Mouse (Mus musculus) forebrain, embryonic 14.5 days (tissue): ENCODE data around the gene Sctr. TPM values are rescaled to one million over a fixed set of nuclear protein-coding genes. Genes with fewer than 3 reads are reported as not detected.

Source experiments
- ATAC-seq: fragments of 200-750 bp; cut with Nextera tagmentation; 2 replicates; pipeline ENCODE4 v1.8.0; 2017; ENCODE audit warnings: mild to moderate bottlenecking, moderate library complexity
- DNase-seq: peaks from one replicate; pipeline ENCODE4 v3.0.0-alpha.2; 2015; ENCODE audit warnings: low spot score
- H3K27ac ChIP-seq: fragments of 300-500 bp; sonication (generic); 2 replicates; pipeline ENCODE4 v1.5.1; 2014; ENCODE audit warnings: low read depth, mild to moderate bottlenecking, control low read depth, low read length, moderate library complexity
- H3K27me3 ChIP-seq: fragments of 300-500 bp; sonication (generic); replicated peaks from 2 replicates; pipeline ENCODE4 v1.6.1; 2014; ENCODE audit warnings: low read length, control low read depth, mixed read lengths; ENCODE audit not compliant: control insufficient read depth, insufficient read depth
- H3K36me3 ChIP-seq: fragments of 300-500 bp; sonication (generic); 2 replicates; pipeline ENCODE4 v1.6.1; 2014; ENCODE audit warnings: low read length, control low read depth; ENCODE audit not compliant: control insufficient read depth, insufficient read depth
- H3K4me1 ChIP-seq: fragments of 300-500 bp; sonication (generic); 2 replicates; pipeline ENCODE4 v1.6.1; 2014; ENCODE audit warnings: antibody characterized with exemption, low read length, control low read depth; ENCODE audit not compliant: control insufficient read depth, insufficient read depth
- H3K4me2 ChIP-seq: fragments of 300-500 bp; sonication (generic); 2 replicates; pipeline ENCODE4 v1.6.1; 2014; ENCODE audit warnings: mild to moderate bottlenecking, control low read depth, low read length
- H3K4me3 ChIP-seq: fragments of 300-500 bp; sonication (generic); 2 replicates; pipeline ENCODE4 v1.5.1; 2014; ENCODE audit warnings: low read depth, low read length, control low read depth
- H3K9ac ChIP-seq: fragments of 300-500 bp; sonication (generic); 2 replicates; pipeline ENCODE4 v1.6.1; 2014; ENCODE audit warnings: mild to moderate bottlenecking, low read length, control low read depth, moderate library complexity
- H3K9me3 ChIP-seq: fragments of 300-500 bp; sonication (generic); replicated peaks from 2 replicates; pipeline ENCODE4 v1.6.1; 2016; ENCODE audit warnings: low read length, control low read depth, mixed read lengths; ENCODE audit not compliant: control insufficient read depth
- WGBS: fragments of 180-500 bp; shearing (Covaris S2); extraction: QIAGEN DNeasy Blood & Tissue Kit; methylation state at CpG from one replicate; pipeline ENCODE4 v1.1.7; 2014; 5-methylcytosine and 5-hydroxymethylcytosine counted together
- polyA plus RNA-seq: library from polyadenylated mRNA; unstranded; fragments of >200 nt; fragmentation: Nextera tagmentation; extraction: Ambion mirVana; gene quantifications from 2 replicates; pipeline ENCODE4 v1.2.1, GENCODE M21; 2014

The Sctr gene
- polyA plus RNA-seq, 1 experiment from 2014 or later: 0.52 TPM

GRCm38 (mm10) chr1:120099483-120099882 lies 92.8 kb downstream of the Sctr start:
- Histone ChIP-seq H3K9me3 (no peaks in the 10 kb centered on the region), H3K4me3 (no peak overlapping the region), H3K4me2 (no peak overlapping the region), H3K9ac (no peak overlapping the region), H3K27me3 (no peaks in the 10 kb centered on the region), H3K36me3 (no peaks in the 10 kb centered on the region), H3K27ac (no peak overlapping the region), H3K4me1 (no peaks in the 10 kb centered on the region)
- WGBS: 81% methylated on average over 6 of the region's 6 CpGs
- ATAC-seq (no peak), DNase-seq (no peak)

GRCm38 (mm10) chr1:120100456-120101226 lies 93.9 kb downstream of the Sctr start:
- Histone ChIP-seq H3K27me3 (no peaks in the 10 kb centered on the region), H3K36me3 (no peaks in the 10 kb centered on the region), H3K4me1 (no peaks in the 10 kb centered on the region), H3K4me3 (no peak overlapping the region), H3K9me3 (no peaks in the 10 kb centered on the region), H3K9ac (no peak overlapping the region), H3K4me2 (no peak overlapping the region), H3K27ac (no peak overlapping the region)
- DNase-seq: no peak
- WGBS: 88% methylated on average over 8 of the region's 8 CpGs
- no peak for ATAC-seq

GRCm38 (mm10) chr1:120101227-120101609 lies 94.5 kb downstream of the Sctr start:
- DNase-seq: no peak
- no peak overlapping the region for H3K4me2 ChIP-seq
- no peak for ATAC-seq
- no peak overlapping the region for H3K4me3 ChIP-seq
- H3K9me3 ChIP-seq: no peaks in the 10 kb centered on the region
- H3K4me1 ChIP-seq: no peaks in the 10 kb centered on the region
- H3K27ac ChIP-seq: no peak overlapping the region
- no peaks in the 10 kb centered on the region for H3K27me3 ChIP-seq
- WGBS: 82% methylated on average over 3 of the region's 3 CpGs
- H3K36me3 ChIP-seq: no peaks in the 10 kb centered on the region
- no peak overlapping the region for H3K9ac ChIP-seq

DNA sequence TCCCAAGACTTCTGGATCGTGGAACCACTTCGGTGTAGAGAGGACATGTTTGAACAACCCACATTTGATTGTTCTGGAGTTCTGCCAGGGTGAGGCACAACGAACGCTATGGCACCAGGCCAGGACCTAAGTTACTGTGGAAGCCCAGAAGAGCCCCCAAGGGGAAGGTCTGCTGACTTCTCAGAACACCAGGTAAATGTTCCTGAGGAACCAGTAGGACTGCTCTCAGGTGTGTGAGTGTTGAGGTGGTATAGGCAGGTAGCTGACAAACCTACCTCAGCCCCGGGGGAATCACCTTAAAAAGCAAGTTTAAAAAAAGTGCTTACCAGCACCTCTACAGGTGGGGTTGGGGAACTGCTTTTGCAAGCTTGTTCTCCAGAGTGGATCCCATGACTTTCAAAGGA lies 98.9 kb downstream of the Sctr start:
- WGBS: 75% methylated on average over 5 of the region's 5 CpGs
- H3K4me2 ChIP-seq: no peak overlapping the region
- H3K27me3 ChIP-seq: no peaks in the 10 kb centered on the region
- no peak for ATAC-seq
- no peak overlapping the region for H3K4me3 ChIP-seq
- DNase-seq: no peak
- no peaks in the 10 kb centered on the region for H3K4me1 ChIP-seq
- no peaks in the 10 kb centered on the region for H3K9me3 ChIP-seq
- no peak overlapping the region for H3K27ac ChIP-seq
- no peak overlapping the region for H3K9ac ChIP-seq
- H3K36me3 ChIP-seq: no peaks in the 10 kb centered on the region

- Histone ChIP-seq H3K9ac (no peak overlapping the region), H3K4me2 (no peak overlapping the region), H3K9me3 (no peaks in the 10 kb centered on the region), H3K27ac (no peak overlapping the region), H3K4me3 (no peak overlapping the region), H3K4me1 (no peaks in the 10 kb centered on the region), H3K36me3 (peaks cover 38% of the 10 kb centered on the region), H3K27me3 (no peaks in the 10 kb centered on the region)
- DNase-seq (no peak), ATAC-seq (no peak)
- 90% methylated on average over 19 of the region's 19 CpGs for WGBS
Observed at GRCm38 (mm10) chr1:120109741-120110432, 103.2 kb downstream of the Sctr start.

DNA sequence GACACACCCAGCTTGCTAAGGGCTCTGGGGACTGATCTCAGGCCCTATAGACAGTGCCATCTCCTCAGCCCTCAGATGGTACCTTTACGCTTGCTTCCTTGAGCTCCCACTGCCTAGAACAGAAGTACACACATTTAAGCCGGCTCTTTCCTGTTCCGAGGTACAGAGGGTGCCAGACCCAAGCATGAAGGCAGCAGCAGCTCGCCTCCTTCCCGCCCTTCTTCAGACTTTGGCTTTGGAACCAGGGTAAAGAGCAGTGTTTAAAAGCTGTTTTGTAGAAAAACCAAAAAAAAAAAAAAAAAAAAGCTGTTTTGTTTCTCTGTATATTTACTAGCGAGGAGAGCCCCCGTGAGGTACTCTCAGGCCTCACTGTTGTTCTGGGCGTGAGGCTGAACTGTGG lies 105.1 kb downstream of the Sctr start:
- Histone ChIP-seq H3K9me3 (no peaks in the 10 kb centered on the region), H3K9ac (no peak overlapping the region), H3K4me3 (no peak overlapping the region), H3K27me3 (no peaks in the 10 kb centered on the region), H3K27ac (no peak overlapping the region), H3K36me3 (peaks cover 44% of the 10 kb centered on the region), H3K4me1 (no peaks in the 10 kb centered on the region), H3K4me2 (no peak overlapping the region)
- DNase-seq (no peak), ATAC-seq (no peak)
- WGBS: 85% methylated on average over 8 of the region's 8 CpGs

GRCm38 (mm10) chr1:120112251-120113187 lies 105.8 kb downstream of the Sctr start:
- no peak for DNase-seq
- WGBS: 91% methylated on average over 12 of the region's 12 CpGs
- H3K9ac ChIP-seq: no peak overlapping the region
- H3K27me3 ChIP-seq: no peaks in the 10 kb centered on the region
- no peaks in the 10 kb centered on the region for H3K9me3 ChIP-seq
- no peak overlapping the region for H3K4me3 ChIP-seq
- peaks cover 44% of the 10 kb centered on the region for H3K36me3 ChIP-seq
- ATAC-seq: no peak
- H3K27ac ChIP-seq: no peak overlapping the region
- H3K4me2 ChIP-seq: no peak overlapping the region
- H3K4me1 ChIP-seq: no peaks in the 10 kb centered on the region; the same call in 1 of the 2 replicates
